Mouse (Mus musculus) midbrain, embryonic 13.5 days (tissue): ENCODE results near the gene Pced1b. TPM values are rescaled to one million over a fixed set of nuclear protein-coding genes. Genes with fewer than 3 reads are reported as not detected.
"Not testable (repeated sequence)": the region's sequence is repeated elsewhere in the genome, so short reads cannot be mapped to it uniquely, and the experiment has no call there.

Experiments used
- ATAC-seq: fragments of 200-750 bp; cut with Nextera tagmentation; 2 replicates; pipeline ENCODE4 v1.8.0; 2017; ENCODE audit warnings: mild to moderate bottlenecking, moderate TSS enrichment, moderate library complexity
- H3K27ac ChIP-seq: fragments of 300-500 bp; sonication (generic); 2 replicates; pipeline ENCODE4 v1.5.1; 2015; ENCODE audit warnings: inconsistent platforms, mild to moderate bottlenecking, moderate library complexity
- H3K27me3 ChIP-seq: fragments of 300-500 bp; sonication (generic); 2 replicates; pipeline ENCODE4 v1.6.1; 2015; ENCODE audit warnings: mild to moderate bottlenecking, inconsistent platforms
- H3K36me3 ChIP-seq: fragments of 300-500 bp; sonication (generic); 2 replicates; pipeline ENCODE4 v1.6.1; 2015; ENCODE audit warnings: mild to moderate bottlenecking, inconsistent platforms
- H3K4me1 ChIP-seq: fragments of 300-500 bp; sonication (generic); replicated peaks from 2 replicates; pipeline ENCODE4 v1.6.1; 2015; ENCODE audit warnings: inconsistent platforms
- H3K4me2 ChIP-seq: fragments of 300-500 bp; sonication (generic); replicated peaks from 2 replicates; pipeline ENCODE4 v1.6.1; 2015; ENCODE audit warnings: moderate library complexity, mild to moderate bottlenecking, inconsistent platforms
- H3K4me3 ChIP-seq: fragments of 300-500 bp; sonication (generic); replicated peaks from 2 replicates; pipeline ENCODE4 v1.5.1; 2015; ENCODE audit warnings: mild to moderate bottlenecking, inconsistent platforms
- H3K9ac ChIP-seq: fragments of 300-500 bp; sonication (generic); replicated peaks from 2 replicates; pipeline ENCODE4 v1.6.1; 2015; ENCODE audit warnings: mild to moderate bottlenecking, inconsistent platforms
- H3K9me3 ChIP-seq: fragments of 300-500 bp; sonication (generic); 2 replicates; pipeline ENCODE4 v1.6.1; 2016; ENCODE audit warnings: mild to moderate bottlenecking, inconsistent platforms
- WGBS: fragments of 180-500 bp; shearing (Covaris S2); methylation state at CpG from one replicate; pipeline ENCODE4 v1.1.7; 2015; 5-methylcytosine and 5-hydroxymethylcytosine counted together
- polyA plus RNA-seq: library from polyadenylated mRNA; unstranded; fragments of >200 nt; fragmentation: Nextera tagmentation; extraction: Ambion mirVana; gene quantifications from 2 replicates; pipeline ENCODE4 v1.2.1, GENCODE M21; 2015

Pced1b gene
- polyA plus RNA-seq, 1 experiment from 2014 or later = 4.0 TPM

GRCm38 (mm10) chr15:97372043-97372442 lies 125.1 kb downstream of the Pced1b start:
- H3K9ac ChIP-seq, ATAC-seq, H3K4me2 ChIP-seq, H3K27me3 ChIP-seq, H3K36me3 ChIP-seq, H3K4me1 ChIP-seq, H3K27ac ChIP-seq, H3K4me3 ChIP-seq, H3K9me3 ChIP-seq: not testable (repeated sequence)
- WGBS = 44% methylated on average over 3 of the region's 3 CpGs

DNA sequence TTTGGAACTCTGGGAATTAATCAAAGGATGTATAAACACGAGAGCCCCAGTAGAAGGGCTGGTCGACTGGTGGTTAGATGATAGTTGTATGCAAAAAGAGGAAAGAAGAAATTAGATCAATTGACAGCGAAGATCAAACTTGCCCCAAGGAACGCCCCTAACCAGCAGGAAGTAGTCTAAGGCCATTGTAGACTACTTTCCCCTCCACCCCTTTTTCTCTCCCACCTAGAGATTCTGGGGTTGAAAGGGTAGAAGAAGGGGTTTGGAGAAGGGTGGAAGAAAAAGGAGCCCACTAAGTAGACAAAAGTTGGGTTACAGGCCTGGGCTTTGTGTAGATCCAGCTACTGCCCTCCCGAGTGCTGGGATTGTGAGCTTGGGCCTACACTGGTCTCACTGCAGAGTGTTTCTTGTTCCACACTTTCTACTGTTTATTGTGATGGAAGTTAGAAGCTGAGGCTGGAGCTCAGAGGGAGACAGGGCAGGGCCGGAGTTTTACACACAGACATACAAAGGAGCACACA lies 125.8 kb downstream of the Pced1b start:
- 33% methylated on average over 6 of the region's 6 CpGs for WGBS
- Histone ChIP-seq H3K27ac (no peak overlapping the region), H3K27me3 (peaks cover 8% of the 10 kb centered on the region; the same call in 1 of the 2 replicates), H3K4me1 (peaks cover 8% of the 10 kb centered on the region), H3K4me2 (no peak overlapping the region), H3K36me3 (no peaks in the 10 kb centered on the region), H3K4me3 (no peak overlapping the region), H3K9ac (no peak overlapping the region), H3K9me3 (no peaks in the 10 kb centered on the region)
- no peak for ATAC-seq

GRCm38 (mm10) chr15:97373203-97374084 lies 126.5 kb downstream of the Pced1b start:
- Histone ChIP-seq H3K9ac (no peak overlapping the region), H3K4me3 (peak overlapping the region; percentile 15)
- WGBS = 12% methylated on average over 25 of the region's 25 CpGs

DNA sequence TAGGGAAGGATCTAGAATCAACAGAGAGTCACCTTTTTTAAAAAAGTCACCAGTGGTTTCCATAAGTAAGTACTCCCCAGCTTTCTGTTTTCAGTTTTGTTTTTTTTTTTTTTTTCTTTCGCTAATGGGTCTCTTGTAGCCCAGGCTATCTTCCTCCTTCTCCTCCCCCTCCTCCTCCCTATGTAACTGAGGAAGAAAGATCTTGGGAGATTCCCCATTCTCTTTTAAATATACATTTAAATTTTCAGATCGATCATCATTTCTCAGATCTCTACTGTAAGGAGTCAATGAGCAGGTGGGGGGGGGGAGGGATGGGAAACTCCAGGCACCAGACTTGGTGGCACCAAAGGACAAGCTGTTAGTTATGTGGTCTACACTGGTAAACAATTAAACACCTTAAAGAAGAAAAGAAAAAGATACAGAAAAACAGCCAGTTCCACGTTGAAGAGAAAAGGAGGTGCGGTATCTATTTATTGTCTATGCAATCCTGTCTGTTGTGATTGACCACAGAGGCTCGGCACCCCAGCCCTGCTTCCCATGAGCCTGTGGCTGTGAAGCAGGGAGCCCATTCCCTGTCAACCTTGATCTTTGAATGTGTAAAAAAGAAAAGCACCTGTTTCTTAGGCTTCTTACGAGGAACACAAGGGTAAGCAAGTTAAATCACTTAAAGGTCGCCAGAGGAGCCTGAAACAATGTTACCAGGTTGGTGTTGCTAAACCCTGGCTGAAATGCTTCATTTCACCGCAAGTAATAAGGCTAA lies 127.4 kb downstream of the Pced1b start:
- no peaks in the 10 kb centered on the region for H3K36me3 ChIP-seq
- ATAC-seq = no peak
- peaks cover 8% of the 10 kb centered on the region for H3K4me1 ChIP-seq
- 72% methylated on average over 8 of the region's 8 CpGs for WGBS
- no peak overlapping the region for H3K27ac ChIP-seq
- no peak overlapping the region for H3K4me2 ChIP-seq
- peaks cover 12% of the 10 kb centered on the region; the same call in 1 of the 2 replicates for H3K27me3 ChIP-seq
- H3K9me3 ChIP-seq = no peaks in the 10 kb centered on the region
- H3K4me3 ChIP-seq = no peak overlapping the region
- H3K9ac ChIP-seq = no peak overlapping the region

More at GRCm38 (mm10) chr15:97373203-97374084, 126.5 kb downstream of the Pced1b start:
- no peak overlapping the region for H3K27ac ChIP-seq
- no peaks in the 10 kb centered on the region for H3K9me3 ChIP-seq
- H3K27me3 ChIP-seq = peaks cover 12% of the 10 kb centered on the region; the same call in 1 of the 2 replicates
- peak overlapping the region; percentile 45 for H3K4me2 ChIP-seq
- H3K36me3 ChIP-seq = no peaks in the 10 kb centered on the region
- ATAC-seq = no peak
- peaks cover 8% of the 10 kb centered on the region for H3K4me1 ChIP-seq

GRCm38 (mm10) chr15:97374845-97375720 lies 128.2 kb downstream of the Pced1b start:
- Histone ChIP-seq H3K9ac (no peak overlapping the region), H3K9me3 (no peaks in the 10 kb centered on the region), H3K4me2 (no peak overlapping the region), H3K27ac (no peak overlapping the region), H3K4me3 (no peak overlapping the region), H3K4me1 (peaks cover 8% of the 10 kb centered on the region), H3K36me3 (no peaks in the 10 kb centered on the region), H3K27me3 (peaks cover 12% of the 10 kb centered on the region; the same call in 1 of the 2 replicates)
- WGBS = 90% methylated on average over 15 of the region's 15 CpGs
- no peak for ATAC-seq

GRCm38 (mm10) chr15:97376081-97376742 lies 129.3 kb downstream of the Pced1b start:
- Histone ChIP-seq H3K4me1 (peaks cover 8% of the 10 kb centered on the region), H3K27ac (no peak overlapping the region), H3K9me3 (no peaks in the 10 kb centered on the region), H3K36me3 (no peaks in the 10 kb centered on the region), H3K4me2 (no peak overlapping the region), H3K4me3 (no peak overlapping the region), H3K27me3 (peaks cover 12% of the 10 kb centered on the region; the same call in 1 of the 2 replicates), H3K9ac (no peak overlapping the region)
- ATAC-seq = no peak
- WGBS = 35% methylated on average over 7 of the region's 7 CpGs

GRCm38 (mm10) chr15:97376792-97377222 lies 129.9 kb downstream of the Pced1b start:
- Histone ChIP-seq H3K9ac (no peak overlapping the region), H3K36me3 (no peaks in the 10 kb centered on the region), H3K4me2 (no peak overlapping the region), H3K9me3 (no peaks in the 10 kb centered on the region), H3K27me3 (peaks cover 12% of the 10 kb centered on the region; the same call in 1 of the 2 replicates), H3K27ac (no peak overlapping the region), H3K4me1 (peaks cover 8% of the 10 kb centered on the region), H3K4me3 (no peak overlapping the region)
- 13% methylated on average over 19 of the region's 19 CpGs for WGBS
- ATAC-seq = no peak

- Histone ChIP-seq H3K9ac (no peak overlapping the region), H3K4me3 (no peak overlapping the region), H3K9me3 (no peaks in the 10 kb centered on the region), H3K4me2 (no peak overlapping the region), H3K36me3 (no peaks in the 10 kb centered on the region), H3K4me1 (peaks cover 8% of the 10 kb centered on the region), H3K27me3 (peaks cover 12% of the 10 kb centered on the region; the same call in 1 of the 2 replicates), H3K27ac (no peak overlapping the region)
- 85% methylated on average over 4 of the region's 4 CpGs for whole genome bisulfite sequencing
- ATAC-seq = no peak
Measured at GRCm38 (mm10) chr15:97378061-97378460, 131.2 kb downstream of the Pced1b start.

- Histone ChIP-seq H3K36me3 (no peaks in the 10 kb centered on the region), H3K4me3 (no peak overlapping the region), H3K4me1 (no peaks in the 10 kb centered on the region; the same call in 1 of the 2 replicates), H3K9ac (no peak overlapping the region), H3K4me2 (no peak overlapping the region), H3K27me3 (peaks cover 12% of the 10 kb centered on the region; the same call in 1 of the 2 replicates), H3K9me3 (no peaks in the 10 kb centered on the region), H3K27ac (no peak overlapping the region)
- 72% methylated on average over 11 of the region's 12 CpGs for WGBS
- no peak for ATAC-seq
Measured at GRCm38 (mm10) chr15:97379489-97380304, 132.8 kb downstream of the Pced1b start.

DNA sequence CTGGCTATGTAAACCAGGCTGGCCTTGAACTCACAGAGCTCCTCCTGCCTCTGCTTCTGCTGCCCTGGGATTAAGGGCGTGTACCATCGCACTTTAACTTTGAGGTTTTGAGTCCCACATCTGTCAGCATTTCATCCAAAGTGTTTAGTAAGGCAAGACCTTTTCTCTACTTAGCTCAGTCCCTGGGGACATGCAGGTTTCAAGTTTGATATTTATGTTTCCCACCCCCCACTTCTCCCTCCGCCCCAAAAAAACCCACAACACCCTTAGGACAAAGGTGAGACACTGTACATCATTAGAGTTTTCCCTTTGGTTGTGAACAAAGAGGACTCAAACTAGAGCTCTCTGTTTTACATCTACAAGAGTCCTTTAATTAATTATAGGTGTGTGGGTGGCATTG lies 135.7 kb downstream of the Pced1b start:
- 96% methylated on average over 3 of the region's 3 CpGs for WGBS
- Histone ChIP-seq H3K27me3 (peaks cover 5% of the 10 kb centered on the region; the same call in 1 of the 2 replicates), H3K27ac (no peak overlapping the region), H3K9me3 (no peaks in the 10 kb centered on the region), H3K36me3 (no peaks in the 10 kb centered on the region), H3K4me2 (no peak overlapping the region), H3K9ac (no peak overlapping the region), H3K4me3 (no peak overlapping the region), H3K4me1 (no peaks in the 10 kb centered on the region)
- ATAC-seq = no peak
